Mouse (Mus musculus): ENCODE data around the gene B230307C23Rik.

Gene B230307C23Rik

DNA sequence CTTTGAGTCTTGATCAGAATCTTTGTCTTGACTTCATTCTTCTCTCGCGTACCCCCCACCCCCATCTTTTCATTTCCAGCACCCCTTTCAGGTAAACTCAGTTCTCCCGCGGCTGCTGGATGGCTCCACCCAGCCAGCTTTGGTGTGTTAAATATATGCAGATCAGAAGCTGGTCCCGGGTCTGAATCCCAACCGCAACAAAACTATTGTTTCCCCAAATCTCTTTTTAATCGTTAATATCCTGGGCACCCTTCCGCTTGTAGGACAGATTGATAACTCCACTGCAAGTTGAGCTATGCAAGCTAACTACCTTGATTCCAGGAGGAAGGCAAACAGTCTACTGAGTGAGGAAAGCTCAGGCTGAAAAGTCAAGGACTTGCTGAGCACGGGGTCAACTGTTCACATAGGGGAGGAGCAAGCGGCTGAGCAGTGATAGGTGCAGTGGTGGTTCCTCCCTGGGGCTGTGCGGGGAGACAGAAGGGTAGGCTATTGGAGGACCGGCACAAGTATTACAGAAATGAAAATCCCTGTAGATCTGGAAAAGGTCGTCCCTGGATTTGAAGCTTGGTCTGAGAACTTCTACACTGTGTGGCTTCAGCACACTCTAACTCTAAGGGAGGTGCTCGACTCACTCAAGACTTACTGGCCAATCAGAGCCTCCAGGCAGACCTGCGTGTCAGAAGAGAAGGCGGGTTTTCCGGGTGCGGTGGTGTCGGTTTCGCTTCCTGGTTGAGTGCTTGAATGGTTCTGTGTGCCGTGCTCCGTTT, at the start of gene B230307C23Rik:
B230307C23Rik (plus strand) TSS at position 700 of the 767 bp plus-strand sequence.
- no peak for TF ChIP-seq GATA4 (IDR thresholded peaks at IDR 0.05; ENCODE audit: insufficient replicate concordance, low read length)

GRCm38 (mm10) chr16:97948836-97949235, 48.3 kb upstream of the B230307C23Rik start:
- no peak for TF ChIP-seq GATA4 (IDR thresholded peaks at IDR 0.05; ENCODE audit: insufficient replicate concordance, low read length)

DNA sequence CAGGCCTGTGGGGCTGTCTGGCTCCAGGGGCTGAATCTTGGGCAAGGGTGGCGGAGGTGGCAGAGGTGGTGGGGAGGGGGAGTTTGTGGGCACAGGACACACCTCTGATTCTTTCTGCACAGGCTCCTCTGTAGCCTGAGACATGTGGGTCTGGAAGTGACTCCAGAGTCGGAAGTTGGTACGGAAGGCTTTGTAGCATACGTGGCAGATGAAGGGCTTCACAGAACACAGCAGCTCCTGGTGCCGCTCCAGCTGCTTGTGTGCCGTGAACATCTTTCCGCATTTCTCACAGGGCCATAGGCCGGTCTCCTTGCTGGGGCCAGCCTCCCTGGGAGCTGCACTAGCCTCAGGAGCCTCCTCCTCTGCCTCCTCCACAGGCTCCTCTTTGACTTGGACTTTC, 47.1 kb upstream of the B230307C23Rik start:
- TF ChIP-seq GATA4 (IDR thresholded peaks at IDR 0.05; ENCODE audit: insufficient replicate concordance, low read length), result no peak

GRCm38 (mm10) chr16:97952371-97952770, 44.7 kb upstream of the B230307C23Rik start:
- no peak for TF ChIP-seq GATA4 (IDR thresholded peaks at IDR 0.05; ENCODE audit: insufficient replicate concordance, low read length)

- TF ChIP-seq GATA4 (IDR thresholded peaks at IDR 0.05; ENCODE audit: insufficient replicate concordance, low read length), result no peak
Observed at GRCm38 (mm10) chr16:97952801-97953200, 44.3 kb upstream of the B230307C23Rik start.

DNA sequence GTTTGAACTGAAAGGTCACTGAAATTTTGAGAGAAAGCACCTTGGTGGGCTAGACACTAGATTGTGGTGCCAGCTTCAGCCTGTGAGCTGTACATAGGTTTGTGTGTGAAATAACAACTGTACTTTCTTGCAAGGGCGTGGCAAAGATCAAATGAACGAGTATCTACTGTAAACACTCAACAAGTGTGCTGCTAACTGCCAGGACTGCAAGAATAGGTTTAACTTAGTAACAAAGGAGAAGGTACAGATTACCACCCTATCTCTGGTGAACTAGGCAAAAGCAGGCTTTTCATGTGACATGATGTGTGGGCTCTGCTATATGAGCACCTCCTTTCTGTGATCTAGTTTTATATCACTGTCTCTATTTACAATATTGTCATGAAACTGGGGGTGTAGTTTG, 43.8 kb upstream of the B230307C23Rik start:
- no peak for TF ChIP-seq GATA4 (IDR thresholded peaks at IDR 0.05; ENCODE audit: insufficient replicate concordance, low read length)

- TF ChIP-seq GATA4 (IDR thresholded peaks at IDR 0.05; ENCODE audit: insufficient replicate concordance, low read length), result no peak
Observed at GRCm38 (mm10) chr16:97956011-97956410, 41.1 kb upstream of the B230307C23Rik start.

DNA sequence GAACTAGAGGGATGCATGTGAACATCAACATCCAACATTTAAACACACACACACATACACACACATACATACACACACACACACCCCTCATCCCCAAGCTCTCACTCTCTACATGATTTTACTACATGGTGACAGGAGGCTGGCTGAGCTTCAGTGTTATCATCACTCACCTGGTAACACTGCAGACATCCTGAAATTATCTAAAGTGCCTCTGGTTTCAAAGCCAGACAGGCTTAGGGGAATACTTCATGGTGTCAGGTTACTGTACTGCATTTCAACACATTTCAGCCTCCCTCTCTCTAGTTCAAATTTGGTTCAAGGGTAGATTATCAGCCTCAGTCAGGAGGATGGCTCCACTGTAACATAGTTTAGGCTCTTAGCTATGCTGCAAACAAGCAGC, 39.5 kb upstream of the B230307C23Rik start:
- TF ChIP-seq GATA4 (IDR thresholded peaks at IDR 0.05; ENCODE audit: insufficient replicate concordance, low read length), result no peak

DNA sequence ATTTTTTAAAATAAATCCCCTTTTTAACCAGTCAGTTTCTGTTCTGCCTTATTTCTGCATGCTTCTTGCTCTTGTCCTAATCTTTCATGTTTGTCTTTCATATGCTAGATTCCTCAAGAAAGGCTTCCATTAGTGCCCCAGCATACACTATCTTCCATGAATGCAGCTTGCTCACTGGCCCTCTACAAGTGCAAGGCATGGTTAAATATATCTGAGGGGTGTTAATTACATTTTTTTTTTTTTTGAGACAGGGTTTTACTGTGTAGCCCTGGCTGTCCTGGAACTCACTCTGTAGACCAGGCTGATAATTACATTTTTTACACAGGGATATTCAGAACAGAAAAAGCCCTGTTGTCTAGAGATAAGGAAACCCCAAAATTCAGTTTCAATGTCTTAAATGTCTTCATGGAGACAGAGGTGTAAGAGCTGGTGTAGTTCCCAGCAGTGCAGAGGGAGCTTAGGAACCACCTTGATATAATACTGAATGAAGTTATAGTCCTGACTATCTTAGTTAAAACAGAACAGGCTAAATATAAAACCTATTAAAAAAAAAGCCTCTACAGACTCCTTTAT, 38.6 kb upstream of the B230307C23Rik start:
- TF ChIP-seq GATA4 (IDR thresholded peaks at IDR 0.05; ENCODE audit: insufficient replicate concordance, low read length), result no peak

DNA sequence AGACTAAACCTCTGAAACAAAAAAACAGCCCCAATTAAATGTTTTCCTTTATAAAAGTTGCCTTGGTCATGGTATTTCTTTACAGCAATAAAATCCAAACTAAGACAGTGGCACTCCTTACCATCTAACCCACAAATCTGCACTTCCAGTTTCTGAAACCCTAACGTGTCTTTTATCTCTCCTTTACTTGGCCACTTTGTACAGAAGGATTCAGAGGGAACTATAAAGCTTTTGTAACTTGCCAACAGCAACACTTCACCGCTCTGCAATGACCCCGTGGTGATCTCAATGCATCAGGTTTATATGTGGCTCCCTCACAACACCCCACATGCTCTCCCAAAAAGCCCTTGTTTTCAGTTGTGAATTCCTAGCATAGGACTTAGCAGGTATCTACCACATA, 36.8 kb upstream of the B230307C23Rik start:
- no peak for TF ChIP-seq GATA4 (IDR thresholded peaks at IDR 0.05; ENCODE audit: insufficient replicate concordance, low read length)

DNA sequence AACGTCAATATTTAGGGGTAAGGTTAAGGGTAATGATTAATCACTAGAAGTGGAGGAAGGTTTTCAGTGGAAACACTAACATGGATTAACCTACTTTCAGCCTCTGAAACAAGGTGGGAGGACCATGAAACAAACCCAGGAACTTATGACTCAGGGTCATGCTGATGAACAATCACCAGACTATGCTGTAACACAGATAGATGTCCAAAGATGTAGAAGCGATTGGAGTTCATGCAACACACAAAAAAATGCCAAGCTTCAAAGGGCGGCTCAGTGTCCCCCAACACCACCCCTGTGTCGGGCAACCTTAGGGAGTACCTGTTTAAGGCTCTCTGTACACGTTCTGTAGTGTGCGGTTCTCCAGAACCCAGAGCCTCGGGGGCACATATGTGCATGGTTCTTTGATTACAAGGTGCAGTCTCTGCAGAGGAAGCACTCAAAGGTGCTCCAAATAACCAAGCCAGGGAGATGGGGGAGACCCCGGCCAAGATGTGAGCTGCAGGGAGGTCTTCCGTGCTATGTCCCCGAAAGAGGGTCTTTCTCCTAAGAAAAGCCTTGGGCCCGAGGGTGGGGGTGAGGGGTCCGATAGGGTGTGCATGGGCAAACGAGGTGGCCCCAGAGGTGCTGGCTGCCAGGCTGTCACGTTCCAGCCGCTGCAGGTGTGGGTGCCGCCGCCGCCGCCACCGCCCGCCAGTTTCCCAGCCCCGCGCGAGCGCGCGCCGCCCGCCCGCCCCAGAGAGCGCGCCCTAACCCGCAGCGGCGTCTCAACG, 35.5 kb upstream of the B230307C23Rik start:
- no peak for TF ChIP-seq GATA4 (IDR thresholded peaks at IDR 0.05; ENCODE audit: insufficient replicate concordance, low read length)

DNA sequence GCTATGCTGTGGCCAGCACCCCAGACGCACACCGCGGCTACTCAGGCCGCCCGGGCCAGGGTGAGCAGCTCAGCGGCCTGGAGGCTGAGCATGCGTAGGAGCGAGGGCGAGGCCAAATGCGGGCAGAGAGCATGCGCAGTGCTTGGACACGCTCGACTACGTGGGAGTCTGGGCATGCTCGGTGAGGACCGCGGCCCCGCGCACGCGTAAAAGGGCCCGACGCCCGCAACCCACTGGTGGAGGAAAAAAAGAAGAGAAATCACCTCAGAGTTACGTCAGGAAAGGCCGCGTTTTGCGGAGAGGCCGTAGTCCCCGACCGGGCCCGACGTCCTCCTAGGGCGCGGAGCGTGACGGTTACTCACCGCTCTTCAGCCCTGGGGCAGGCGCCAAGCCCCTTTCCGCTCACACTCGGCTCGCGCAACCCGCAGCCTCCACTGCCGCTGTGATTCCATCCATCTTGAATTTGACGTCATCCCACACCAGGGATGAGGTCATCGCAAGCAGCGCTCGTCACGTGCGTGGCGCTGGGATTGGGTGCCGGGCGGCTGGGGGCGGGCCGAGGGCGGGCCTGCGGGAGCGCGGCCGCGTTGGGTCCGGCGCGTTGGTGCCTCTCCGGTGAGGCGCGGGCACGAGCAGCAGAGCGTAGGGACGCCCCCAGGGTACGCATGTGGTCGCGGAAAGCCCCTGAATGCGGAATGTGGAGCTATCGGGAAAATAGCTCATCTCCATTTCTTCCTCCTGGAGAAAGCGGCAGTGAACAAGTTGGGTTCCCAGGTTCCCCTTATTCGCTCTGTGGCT, 34.8 kb upstream of the B230307C23Rik start, which contains the start of the genes C2cd2 and Zbtb21:
C2cd2 (minus strand) TSS at position 448 of the 798 bp plus-strand sequence.
Zbtb21 (minus strand) TSS at position 472 of the 798 bp plus-strand sequence.
- no peak; the same call in 1 of the 2 replicates for TF ChIP-seq GATA4 (IDR thresholded peaks at IDR 0.05; ENCODE audit: insufficient replicate concordance, low read length)

- no peak for TF ChIP-seq GATA4 (IDR thresholded peaks at IDR 0.05; ENCODE audit: insufficient replicate concordance, low read length)
Observed at GRCm38 (mm10) chr16:97963956-97964540, 33.1 kb upstream of the B230307C23Rik start.

GRCm38 (mm10) chr16:97977277-97977676, 19.8 kb upstream of the B230307C23Rik start:
- no peak for TF ChIP-seq GATA4 (IDR thresholded peaks at IDR 0.05; ENCODE audit: insufficient replicate concordance, low read length)
